Mouse (Mus musculus) myocyte (in vitro differentiated cells): ENCODE data around the gene Polr2b.

Experiments used
- CEBPB ChIP-seq: IDR thresholded peaks from 2 replicates; pipeline ENCODE4 v1.6.1; 2011; ENCODE audit warnings: mild to moderate bottlenecking, moderate library complexity; ENCODE audit not compliant: poor library complexity, insufficient read depth, severe bottlenecking
- E2F4 ChIP-seq: IDR thresholded peaks from one replicate; pipeline ENCODE4 v1.6.1; 2011; ENCODE audit warnings: mild to moderate bottlenecking, control low read depth, moderate library complexity; ENCODE audit not compliant: insufficient read depth
- MAX ChIP-seq: IDR thresholded peaks from one replicate; pipeline ENCODE4 v1.6.1; 2011; ENCODE audit warnings: low read depth, mild to moderate bottlenecking, control low read depth
- MYOD1 ChIP-seq, 3 experiments: IDR thresholded peaks; one replicate each; pipeline ENCODE4 v1.6.1; 2011; ENCODE audit warnings: control low read depth in 2 of 3, low read depth in 2 of 3, mild to moderate bottlenecking in 2 of 3, moderate library complexity in 1 of 3; ENCODE audit not compliant: insufficient read length in 2 of 3, control insufficient read depth in 1 of 3
- MYOG ChIP-seq, 3 experiments: IDR thresholded peaks; one replicate each; pipeline ENCODE4 v1.6.1; 2011; ENCODE audit warnings: control low read depth in 2 of 3, low read depth in 2 of 3, mild to moderate bottlenecking in 2 of 3; ENCODE audit not compliant: insufficient read length in 2 of 3, control insufficient read depth in 1 of 3, insufficient read depth in 1 of 3
- POLR2A ChIP-seq: IDR thresholded peaks from one replicate; pipeline ENCODE4 v1.6.1; 2011; ENCODE audit warnings: low read depth, mild to moderate bottlenecking, control low read depth, moderate library complexity; ENCODE audit not compliant: insufficient read length
- POLR2AphosphoS2 ChIP-seq: IDR thresholded peaks from one replicate; pipeline ENCODE4 v1.6.1; 2011; ENCODE audit warnings: low read depth, control low read depth; ENCODE audit not compliant: insufficient read length
- REST ChIP-seq: IDR thresholded peaks from one replicate; pipeline ENCODE4 v1.6.1; 2011; ENCODE audit warnings: mild to moderate bottlenecking, control low read depth, moderate library complexity; ENCODE audit not compliant: insufficient read depth, insufficient read length
- SRF ChIP-seq: IDR thresholded peaks from one replicate; pipeline ENCODE4 v1.6.1; 2011; ENCODE audit warnings: low read depth; ENCODE audit not compliant: control insufficient read depth, insufficient read length
- TCF12 ChIP-seq: IDR thresholded peaks from one replicate; pipeline ENCODE4 v1.6.1; 2011; ENCODE audit warnings: mild to moderate bottlenecking, control low read depth; ENCODE audit not compliant: poor library complexity, insufficient read depth, severe bottlenecking
- USF1 ChIP-seq: IDR thresholded peaks from one replicate; pipeline ENCODE4 v1.6.1; 2011; ENCODE audit warnings: low read depth, mild to moderate bottlenecking, control low read depth, moderate library complexity

DNA sequence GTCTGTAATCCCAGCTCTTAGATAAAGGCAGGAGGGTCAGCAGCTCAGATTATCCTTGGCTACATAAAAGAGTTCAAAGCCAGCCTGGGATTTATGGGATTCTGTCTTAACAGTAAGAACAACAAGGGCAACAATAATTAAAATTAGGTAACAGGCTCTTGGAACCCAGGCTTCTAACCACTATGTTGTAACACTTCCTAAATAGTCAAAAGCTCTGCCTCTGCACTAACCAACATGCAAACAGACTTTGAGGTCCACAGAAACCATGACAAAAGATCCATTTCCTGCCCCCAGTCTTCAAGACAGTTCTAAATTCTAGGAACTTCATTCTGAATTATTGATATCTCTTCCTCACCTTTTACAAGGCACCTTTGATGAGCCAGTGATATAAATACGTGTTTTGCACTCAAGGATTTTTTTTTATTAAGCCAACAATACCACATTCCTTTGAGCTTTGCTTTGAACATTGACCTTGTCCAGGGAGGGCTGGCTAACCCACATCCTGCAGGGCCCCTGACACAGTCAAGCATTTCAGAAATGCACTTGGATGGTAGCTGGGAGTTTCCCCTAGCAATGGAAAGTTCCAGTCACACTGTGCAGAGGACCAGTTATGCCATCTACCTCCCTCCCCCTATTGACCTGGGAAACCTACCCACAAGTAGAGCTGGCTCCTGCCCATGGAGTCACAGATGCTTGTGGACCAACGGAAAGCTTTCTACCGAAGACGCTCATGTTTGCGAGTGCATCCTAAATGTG is 74.0 kb downstream of the Polr2b start:
- TF ChIP-seq POLR2A, result no peak
- TF ChIP-seq POLR2AphosphoS2, result no peak
- TF ChIP-seq USF1, result no peak
- TF ChIP-seq CEBPB, result no peak
- no peak for TF ChIP-seq MAX
- TF ChIP-seq TCF12, result no peak
- no peak for TF ChIP-seq REST
- no peak for TF ChIP-seq E2F4
- no peak for TF ChIP-seq SRF
- TF ChIP-seq MYOG (IDR thresholded peaks at IDR 0.05; ENCODE audit: control insufficient read depth in 1 of 3, insufficient read depth in 1 of 3, insufficient read length in 2 of 3, low read depth in 2 of 3), result no peak
- no peak for TF ChIP-seq MYOD1 (IDR thresholded peaks at IDR 0.05; ENCODE audit: control insufficient read depth in 1 of 3, insufficient read length in 2 of 3, low read depth in 2 of 3)
